Mouse (Mus musculus) spleen, postnatal 4 days (tissue): ENCODE data around the gene Socs3.

Experiments used
- DNase-seq, 2 experiments: peaks; one replicate each; pipeline ENCODE4 v3.0.0; 2022; ENCODE audit warnings: low spot score in 2 of 2

Gene Socs3

GRCm38 (mm10) chr11:117995661-117996060, 25.8 kb upstream of the Socs3 start:
- DNase-seq = no peak

GRCm38 (mm10) chr11:117995255-117995654, 25.4 kb upstream of the Socs3 start:
- no peak for DNase-seq

- DNase-seq = no peak
These were observed 24.6 kb upstream of the Socs3 start for GRCm38 (mm10) chr11:117994250-117995057.

- no peak for DNase-seq
These were observed 23.6 kb upstream of the Socs3 start for GRCm38 (mm10) chr11:117993190-117994175.

GRCm38 (mm10) chr11:117991502-117992470, 21.9 kb upstream of the Socs3 start:
- DNase-seq = peak in 1 of 2 experiments; percentile 50

GRCm38 (mm10) chr11:117989926-117990325, 20.1 kb upstream of the Socs3 start:
- no peak for DNase-seq

- DNase-seq = no peak
These were observed 19.4 kb upstream of the Socs3 start for GRCm38 (mm10) chr11:117989241-117989640.

- no peak for DNase-seq
These were observed 18.1 kb upstream of the Socs3 start for GRCm38 (mm10) chr11:117987968-117988367.

- peak; percentile 49 to 79 for DNase-seq
These were observed 17.2 kb upstream of the Socs3 start for GRCm38 (mm10) chr11:117987032-117987451.

- peak; percentile 88 to 96 for DNase-seq
These were observed 16.5 kb upstream of the Socs3 start, which contains the start of gene Pgs1 for GRCm38 (mm10) chr11:117986126-117987031. Pgs1 (plus strand) TSS chr11:117986292.

GRCm38 (mm10) chr11:117983770-117984169, 13.9 kb upstream of the Socs3 start:
- DNase-seq = no peak

- DNase-seq = no peak
These were observed 12.6 kb upstream of the Socs3 start for GRCm38 (mm10) chr11:117982426-117982825.

GRCm38 (mm10) chr11:117979388-117979787, 9.5 kb upstream of the Socs3 start:
- no peak for DNase-seq

- DNase-seq = no peak
These were observed 8.0 kb upstream of the Socs3 start for GRCm38 (mm10) chr11:117977694-117978360.

- DNase-seq = peak; percentile 54 to 78
These were observed 6.3 kb upstream of the Socs3 start for GRCm38 (mm10) chr11:117976081-117976582.

GRCm38 (mm10) chr11:117975211-117975967, 5.5 kb upstream of the Socs3 start:
- DNase-seq = no peak

- no peak for DNase-seq
These were observed 4.7 kb upstream of the Socs3 start for GRCm38 (mm10) chr11:117974327-117975125.

GRCm38 (mm10) chr11:117973569-117973968, 3.7 kb upstream of the Socs3 start:
- DNase-seq = no peak
